Mouse (Mus musculus) Patski (cell line): ENCODE results near the gene Hist1h4h. TPM values are rescaled to one million over a fixed set of nuclear protein-coding genes. Genes with fewer than 3 reads are reported as not detected.

ENCODE experiments used
- ATAC-seq: fragments of 100-300 bp; one replicate; pipeline ENCODE4 v1.8.0; 2021
- CTCF ChIA-PET: fragments of 350-600 bp; sonication (Branson Sonifier 250); formaldehyde crosslinking; loops from one replicate; lab custom pipeline; 2022; ENCODE audit warnings: inconsistent platforms; lab: Charles Lee
- POLR2A ChIA-PET: fragments of 350-600 bp; sonication (Branson Sonifier 250); formaldehyde crosslinking; loops from one replicate; lab custom pipeline; 2022; ENCODE audit warnings: antibody characterized with exemption, inconsistent platforms; lab: Charles Lee
- DNase-seq: peaks from one replicate; pipeline ENCODE4 v3.0.0-alpha.2; 2011; ENCODE audit warnings: low read depth, low spot score
- H3K27me3 ChIP-seq: fragments of 371-371 bp; one replicate; pipeline ENCODE4 v1.5.1; 2021
- CTCF ChIP-seq: fragments of 100-300 bp; IDR thresholded peaks from one replicate; pipeline ENCODE4 v1.5.1; 2021
- in situ Hi-C: fragments of 300-500 bp; cut with MboI; formaldehyde crosslinking; loops from 3 replicates; pipeline ENCODE4 v1.11.1; 2018; ENCODE audit warnings: low pct_unique_long_range_greater_than_20kb, mixed read lengths
- polyA plus RNA-seq: library from polyadenylated mRNA; unstranded; gene quantifications from one replicate; pipeline ENCODE4 v1.2.3, GENCODE M21; 2021

Gene Hist1h4h
- polyA plus RNA-seq, 1 experiment from 2014 or later = 7.0 TPM

GRCm38 (mm10) chr13:23576351-23576881, 45.6 kb downstream of the Hist1h4h start:
- no peak for ATAC-seq
- no peak for DNase-seq
- no peaks in the 10 kb centered on the region for H3K27me3 ChIP-seq
- in situ Hi-C loops = loop anchor here (5.0 kb wide), 1 partner anchor 166 kb away; no protein-coding TSS in a partner anchor
- POLR2A ChIA-PET = interaction anchor here (1.2 kb wide), 1 partner anchor 107 kb away, joined by 3 read pairs; the partner anchor contains the start of genes Hist1h2ac and Hist1h2bc
- no peak for TF ChIP-seq CTCF
- CTCF ChIA-PET = interaction anchor here (1.2 kb wide), 1 partner anchor 11 kb away, joined by 3 read pairs; no protein-coding TSS in a partner anchor

GRCm38 (mm10) chr13:23576906-23577639, 46.2 kb downstream of the Hist1h4h start:
- H3K27me3 ChIP-seq = no peaks in the 10 kb centered on the region
- DNase-seq = no peak
- in situ Hi-C loops = loop anchor here (5.0 kb wide), 1 partner anchor 165 kb away; no protein-coding TSS in a partner anchor
- no peak for TF ChIP-seq CTCF
- ChIA-PET CTCF (interaction anchor here (1.2 kb wide), 1 partner anchor 10 kb away, joined by 3 read pairs; no protein-coding TSS in a partner anchor), POLR2A (interaction anchor here (1.2 kb wide), 1 partner anchor 107 kb away, joined by 3 read pairs; the partner anchor contains the start of genes Hist1h2ac and Hist1h2bc)
- no peak for ATAC-seq

- ChIA-PET CTCF (no interaction called here), POLR2A (no interaction called here)
- no peak for DNase-seq
- no peak for TF ChIP-seq CTCF
- no peak for ATAC-seq
- H3K27me3 ChIP-seq = no peaks in the 10 kb centered on the region
- in situ Hi-C loops = loop anchor here (5.0 kb wide), 1 partner anchor 164 kb away; no protein-coding TSS in a partner anchor
Observed at GRCm38 (mm10) chr13:23577835-23578234, 47.0 kb downstream of the Hist1h4h start.

Other genes with a start within 250 kb of the Hist1h4h start
- gene Zfp322a, start 161.8 kb upstream of the Hist1h4h start, polyA plus RNA-seq = 19.9 TPM
- 8.3 TPM for gene Abt1, start 107.2 kb upstream of the Hist1h4h start, polyA plus RNA-seq
- gene Btn1a1, start 65.1 kb upstream of the Hist1h4h start, polyA plus RNA-seq = 0.06 TPM
- gene Btn2a2, start 42.2 kb upstream of the Hist1h4h start, polyA plus RNA-seq = 0.23 TPM
- 1.3 TPM for gene Hist1h2af, start 2.9 kb downstream of the Hist1h4h start, polyA plus RNA-seq
- gene Hist1h3g, start 4.4 kb downstream of the Hist1h4h start, polyA plus RNA-seq = 1.7 TPM
- 2.1 TPM for gene Hist1h2bh, start 12.3 kb downstream of the Hist1h4h start, polyA plus RNA-seq
- 0.49 TPM for gene Hist1h3f, start 13.0 kb downstream of the Hist1h4h start, polyA plus RNA-seq
- gene Hist1h4f, start 20.6 kb downstream of the Hist1h4h start, polyA plus RNA-seq = not detected
- gene Hist1h1d, start 22.2 kb downstream of the Hist1h4h start, polyA plus RNA-seq = 2.1 TPM
- 0.56 TPM for gene Hist1h3e, start 31.3 kb downstream of the Hist1h4h start, polyA plus RNA-seq
- 0.72 TPM for gene Hist1h2ae, start 40.2 kb downstream of the Hist1h4h start, polyA plus RNA-seq
- 12.9 TPM for gene Hist1h2bg, start 40.3 kb downstream of the Hist1h4h start, polyA plus RNA-seq
- 2.0 TPM for gene Hist1h2bf, start 43.1 kb downstream of the Hist1h4h start, polyA plus RNA-seq
- gene Hist1h2ad, start 43.3 kb downstream of the Hist1h4h start, polyA plus RNA-seq = 1.0 TPM
- 1.4 TPM for gene Hist1h3d, start 44.7 kb downstream of the Hist1h4h start, polyA plus RNA-seq
- gene Hist1h4d, start 50.5 kb downstream of the Hist1h4h start, polyA plus RNA-seq = 0.36 TPM
- gene Hist1h2be, start 90.1 kb downstream of the Hist1h4h start, polyA plus RNA-seq = 2.9 TPM
- 1.6 TPM for gene Hist1h1e, start 91.5 kb downstream of the Hist1h4h start, polyA plus RNA-seq
- gene Hist1h2ac, start 152.9 kb downstream of the Hist1h4h start, polyA plus RNA-seq = 0.92 TPM
- 60.2 TPM for gene Hist1h2bc, start 153.1 kb downstream of the Hist1h4h start, polyA plus RNA-seq
- gene Hist1h1t, start 164.8 kb downstream of the Hist1h4h start, polyA plus RNA-seq = 4.6 TPM
- 0.36 TPM for gene Hist1h4c, start 167.4 kb downstream of the Hist1h4h start, polyA plus RNA-seq
- 5.8 TPM for gene Hfe, start 179.8 kb downstream of the Hist1h4h start, polyA plus RNA-seq
- gene Hist1h1c, start 207.8 kb downstream of the Hist1h4h start, polyA plus RNA-seq = 245 TPM
- gene Hist1h3c, start 214.6 kb downstream of the Hist1h4h start, polyA plus RNA-seq = 0.73 TPM
- 0.41 TPM for gene Hist1h2bb, start 215.7 kb downstream of the Hist1h4h start, polyA plus RNA-seq
- gene Hist1h2ab, start 220.1 kb downstream of the Hist1h4h start, polyA plus RNA-seq = 0.40 TPM
- gene Hist1h3b, start 221.2 kb downstream of the Hist1h4h start, polyA plus RNA-seq = 0.65 TPM
- 2.0 TPM for gene Hist1h4b, start 226.0 kb downstream of the Hist1h4h start, polyA plus RNA-seq
- 0.13 TPM for gene Hist1h4a, start 230.2 kb downstream of the Hist1h4h start, polyA plus RNA-seq
- 0.18 TPM for gene Hist1h3a, start 231.3 kb downstream of the Hist1h4h start, polyA plus RNA-seq
- gene Hist1h1a, start 232.6 kb downstream of the Hist1h4h start, polyA plus RNA-seq = 1.2 TPM
- not detected for gene Trim38, start 238.9 kb downstream of the Hist1h4h start, polyA plus RNA-seq